Mouse (Mus musculus): ENCODE measurements around the gene Cog4.

DNA sequence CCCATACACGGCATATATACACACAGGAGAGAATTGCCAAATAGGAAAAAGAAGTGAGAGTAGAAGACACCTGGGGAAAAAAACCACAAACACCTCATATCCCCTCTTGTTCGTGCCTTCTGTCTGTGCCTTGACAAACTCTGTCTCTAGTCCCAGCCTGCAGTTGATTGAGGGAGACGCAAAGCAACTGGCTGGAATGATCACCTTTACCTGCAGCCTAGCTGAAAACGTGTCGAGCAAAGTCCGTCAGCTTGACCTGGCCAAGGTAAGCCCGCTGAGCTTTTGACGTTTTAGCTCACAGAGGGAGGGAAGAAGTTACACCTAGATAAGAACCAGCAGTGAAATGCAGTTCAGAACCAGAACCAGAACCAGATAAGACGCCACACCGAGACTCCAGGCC lies 4.8 kb downstream of the Cog4 start:
- no peak for TF ChIP-seq GATA1 (IDR thresholded peaks at IDR 0.05; ENCODE audit: borderline replicate concordance, low read length)
- no peak for TF ChIP-seq FLI1 (IDR thresholded peaks at IDR 0.05; ENCODE audit: low read length)

All from megakaryocyte, embryonic 14.5 days (primary cell).